Mouse (Mus musculus) brain, embryonic 18.5 days (tissue): ENCODE results near the gene Ttll9.

Experiments used
- DNase-seq: peaks from one replicate; pipeline ENCODE4 v3.0.0-alpha.2; 2012; ENCODE audit warnings: low read depth, low spot score

Ttll9 gene

DNA sequence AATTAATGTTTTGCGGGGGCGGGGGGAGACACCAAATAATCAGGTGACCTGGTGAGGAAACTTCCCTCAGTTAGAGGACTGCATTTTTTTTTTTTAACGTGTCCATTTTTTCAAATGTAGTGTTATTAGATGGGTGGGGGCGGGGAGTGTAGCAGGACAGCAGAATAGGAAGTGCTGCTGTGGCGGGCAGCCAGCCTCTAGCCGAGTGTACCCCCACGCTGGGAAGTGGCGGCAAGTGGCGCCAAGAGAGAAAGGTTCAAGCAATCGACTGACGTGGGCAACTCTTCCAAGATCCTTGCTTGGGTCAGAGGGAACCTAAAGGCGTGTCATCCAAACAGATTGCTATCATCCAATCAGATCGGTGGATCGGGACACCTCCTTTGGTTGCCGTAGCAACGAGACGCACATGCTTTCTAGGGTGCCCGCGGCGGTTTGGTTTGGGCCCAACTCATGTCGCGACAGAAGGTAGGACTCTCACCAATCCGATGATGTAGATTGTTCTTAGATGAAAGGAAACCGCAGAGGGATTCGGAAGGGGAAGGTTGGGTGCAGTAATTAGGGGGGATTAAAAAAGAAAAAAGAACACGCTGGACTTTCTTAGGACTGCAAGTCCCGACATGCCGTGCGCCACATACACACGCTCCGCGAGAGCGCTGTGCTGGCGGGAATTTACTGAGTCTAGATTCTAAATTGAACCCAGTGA, at the start of gene Ttll9:
TSS of gene Ttll9 (plus strand) at position 395 of the 703 bp plus-strand sequence.
- peak; percentile 71 for DNase-seq

DNA sequence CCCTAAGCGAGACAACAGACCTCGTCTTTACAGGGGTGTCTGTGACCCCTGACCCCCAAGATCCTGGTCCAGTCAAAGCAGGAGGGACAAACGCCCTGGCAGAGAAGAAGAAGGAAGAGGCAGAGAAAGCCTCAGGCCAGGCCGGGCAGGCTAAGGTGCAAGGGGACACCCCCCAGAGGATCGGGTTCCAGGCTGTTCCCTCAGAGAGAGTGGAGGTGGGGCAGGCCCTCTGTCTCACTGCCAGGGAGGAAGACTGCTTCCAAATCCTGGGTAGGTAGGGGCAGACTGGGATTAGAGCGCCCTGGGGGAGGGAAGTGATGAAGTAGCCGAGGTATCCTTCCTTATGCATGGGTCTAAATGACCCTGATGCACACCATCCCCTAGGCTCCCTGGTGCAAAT, 48.8 kb upstream of the Ttll9 start:
- DNase-seq, result no peak

DNA sequence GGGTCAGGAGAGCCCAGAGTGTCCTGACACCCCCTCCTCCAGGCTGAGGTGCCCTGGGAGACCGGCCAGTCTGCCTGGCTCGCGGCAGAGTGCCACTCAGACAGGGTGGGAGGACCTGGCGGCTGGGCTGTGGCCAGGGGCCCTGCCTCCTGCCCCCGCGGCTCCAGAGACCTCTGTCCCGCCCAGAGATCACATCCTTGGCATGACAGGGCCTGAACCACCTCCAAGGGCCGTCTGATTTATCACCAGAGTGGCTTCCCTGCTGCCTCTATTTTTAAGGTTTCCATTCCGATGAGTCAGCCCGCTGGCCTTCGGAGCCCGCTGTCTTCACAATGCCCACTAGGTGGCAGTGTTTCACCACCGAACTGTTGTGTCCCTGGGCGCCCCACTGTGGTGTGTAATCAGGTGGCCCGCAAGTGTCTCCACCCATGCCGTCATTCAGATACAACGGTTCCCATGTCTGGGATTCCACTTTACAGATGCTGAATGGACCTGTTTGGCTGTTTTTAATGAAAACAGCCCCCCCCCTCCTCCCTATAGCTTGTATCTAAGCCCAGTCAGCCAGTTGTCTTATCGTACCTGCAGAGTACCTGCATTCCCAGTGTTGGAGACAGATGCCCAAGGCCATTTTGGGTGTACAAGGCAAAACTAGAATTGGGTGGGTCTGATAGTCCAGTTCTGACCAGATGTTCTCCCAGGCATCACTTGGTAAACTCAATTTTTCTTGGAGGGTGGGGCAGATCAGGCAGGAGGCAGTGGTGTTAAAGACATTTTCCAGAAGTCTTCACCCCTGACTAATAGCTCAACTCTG, 47.8 kb upstream of the Ttll9 start:
- DNase-seq, result peak; percentile 60

DNA sequence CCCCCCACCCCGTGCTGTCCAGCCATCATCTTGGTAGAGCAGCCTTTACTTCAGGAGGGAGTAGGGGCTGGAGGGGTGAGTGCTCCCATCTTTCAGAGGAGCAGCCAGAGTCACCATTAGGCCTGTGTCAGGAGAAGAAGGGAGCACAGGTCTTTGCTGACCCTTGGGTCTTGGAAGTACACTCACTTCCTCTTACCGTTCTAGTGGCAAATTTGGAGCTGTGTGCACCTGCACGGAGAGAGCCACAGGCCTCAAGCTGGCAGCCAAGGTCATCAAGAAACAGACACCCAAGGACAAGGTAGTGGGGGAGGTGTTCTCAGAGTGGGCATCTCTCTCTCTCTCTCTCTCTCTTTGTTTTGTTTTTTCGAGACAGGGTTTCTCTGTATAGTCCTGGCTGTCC, 46.8 kb upstream of the Ttll9 start:
- DNase-seq, result no peak

DNA sequence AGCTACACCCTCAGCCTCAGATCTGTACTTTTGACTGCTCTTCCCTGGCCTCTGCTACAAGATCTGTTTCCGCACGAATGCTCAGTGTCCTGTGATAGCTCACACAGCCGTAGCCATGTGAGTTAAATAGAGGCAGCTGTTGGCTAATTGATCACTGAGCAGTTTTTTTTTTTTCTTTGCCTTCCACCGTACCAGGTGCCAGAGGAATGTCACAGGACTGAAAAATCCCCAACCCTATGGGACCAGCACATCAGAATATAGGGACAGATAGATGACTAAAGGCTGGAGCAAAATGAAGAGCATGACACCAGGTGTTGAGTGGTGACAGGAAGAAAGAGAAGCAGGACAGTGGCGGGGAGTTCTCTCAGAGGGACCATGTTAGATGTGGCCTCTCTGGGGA, 46.2 kb upstream of the Ttll9 start:
- no peak for DNase-seq

DNA sequence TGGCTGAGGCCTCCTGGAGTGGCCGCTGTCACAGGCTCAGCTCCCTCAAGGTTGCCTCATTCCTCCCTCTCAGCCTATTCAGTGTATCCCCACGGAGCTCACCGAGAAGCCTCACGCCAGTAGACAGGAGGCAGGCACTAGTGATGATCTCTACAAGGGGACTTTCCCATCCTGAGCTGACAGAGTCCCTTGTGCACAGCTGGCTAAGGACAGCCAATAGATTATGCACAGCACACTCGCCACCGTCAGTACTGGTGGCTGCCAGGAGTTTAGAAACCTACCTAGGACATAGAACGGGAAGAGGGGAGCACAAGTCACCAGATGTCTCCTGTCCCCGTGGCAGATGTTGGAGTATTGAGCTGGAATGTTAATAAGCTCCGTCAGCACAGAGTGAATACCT, 44.6 kb upstream of the Ttll9 start:
- no peak for DNase-seq

DNA sequence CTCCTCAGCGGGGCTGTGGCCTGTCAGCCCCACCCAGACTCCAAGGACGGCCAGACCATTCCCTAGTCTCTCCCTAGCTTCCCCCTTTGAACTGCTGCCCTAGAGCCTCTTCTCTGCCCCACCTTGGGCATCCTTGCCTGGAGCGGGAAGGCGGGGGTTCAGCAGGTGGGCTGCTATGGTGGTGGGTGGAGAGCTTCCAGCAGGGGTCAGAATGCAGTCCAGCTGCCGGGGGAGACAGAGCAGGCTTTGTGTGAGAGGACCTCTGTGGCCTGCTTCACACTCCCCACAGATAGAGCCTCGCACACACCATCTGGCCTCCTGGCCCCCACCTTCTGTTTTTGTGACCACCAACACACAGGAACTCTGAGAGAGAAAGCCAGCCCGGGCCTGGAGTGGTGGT, 39.9 kb upstream of the Ttll9 start:
- DNase-seq, result no peak

DNA sequence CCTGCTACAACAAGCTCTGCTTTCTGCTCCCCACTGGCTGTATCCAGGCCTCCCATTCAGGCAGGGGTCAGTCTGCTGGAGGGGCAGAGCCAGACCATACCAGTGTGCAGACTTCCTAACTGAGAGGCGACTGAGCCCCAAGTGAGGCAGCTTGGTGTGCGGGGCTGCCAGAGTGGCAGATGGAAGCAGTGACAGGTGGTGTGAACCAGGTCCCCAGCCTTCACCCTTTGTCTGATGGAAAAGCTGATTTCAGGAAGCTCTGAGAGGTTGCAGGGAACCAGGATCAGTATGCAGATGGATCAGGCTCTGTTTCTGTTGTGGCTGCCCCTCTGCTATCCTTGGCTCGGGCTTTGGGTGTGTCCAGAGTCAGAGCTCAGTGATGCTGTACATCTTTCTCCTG, 38.7 kb upstream of the Ttll9 start:
- DNase-seq, result no peak

DNA sequence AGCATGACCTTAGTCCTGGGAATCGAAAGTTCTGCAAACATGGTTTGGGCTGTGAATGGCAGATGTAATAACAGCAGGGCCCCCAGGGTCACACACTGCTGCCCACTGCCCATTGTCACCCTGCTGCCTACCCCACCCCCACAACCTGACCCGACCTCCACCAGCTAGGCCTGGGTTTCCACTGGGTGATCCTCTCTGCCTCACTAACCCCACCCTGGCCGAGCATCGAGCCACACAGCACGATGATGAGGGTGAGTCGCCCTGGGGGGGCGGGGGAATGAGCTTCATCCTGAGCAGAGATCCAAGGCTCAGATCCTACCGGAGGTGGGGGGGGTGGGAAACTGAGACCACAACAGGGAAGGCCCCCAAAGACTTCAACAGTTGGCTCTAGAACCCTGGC, 38.2 kb upstream of the Ttll9 start:
- DNase-seq, result no peak

DNA sequence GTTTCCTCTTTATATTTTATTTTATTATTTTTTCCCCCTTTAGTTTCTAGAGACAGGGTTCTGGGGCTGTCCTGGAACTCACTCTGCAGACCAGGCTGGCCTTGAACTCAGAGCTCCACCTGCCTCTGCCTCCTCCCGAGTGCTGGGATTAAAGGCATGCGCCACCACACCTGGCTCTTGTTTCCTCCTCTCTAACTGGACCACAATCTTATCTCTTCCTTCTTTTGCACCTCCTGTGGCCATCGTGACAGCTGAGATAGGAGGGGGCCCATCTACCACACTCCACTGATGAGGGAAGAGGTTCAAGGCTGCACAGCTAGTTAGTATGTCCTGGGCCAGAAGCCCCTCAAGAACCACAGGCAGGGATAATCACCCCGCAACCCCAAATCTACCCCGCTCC, 37.7 kb upstream of the Ttll9 start:
- DNase-seq, result no peak

DNA sequence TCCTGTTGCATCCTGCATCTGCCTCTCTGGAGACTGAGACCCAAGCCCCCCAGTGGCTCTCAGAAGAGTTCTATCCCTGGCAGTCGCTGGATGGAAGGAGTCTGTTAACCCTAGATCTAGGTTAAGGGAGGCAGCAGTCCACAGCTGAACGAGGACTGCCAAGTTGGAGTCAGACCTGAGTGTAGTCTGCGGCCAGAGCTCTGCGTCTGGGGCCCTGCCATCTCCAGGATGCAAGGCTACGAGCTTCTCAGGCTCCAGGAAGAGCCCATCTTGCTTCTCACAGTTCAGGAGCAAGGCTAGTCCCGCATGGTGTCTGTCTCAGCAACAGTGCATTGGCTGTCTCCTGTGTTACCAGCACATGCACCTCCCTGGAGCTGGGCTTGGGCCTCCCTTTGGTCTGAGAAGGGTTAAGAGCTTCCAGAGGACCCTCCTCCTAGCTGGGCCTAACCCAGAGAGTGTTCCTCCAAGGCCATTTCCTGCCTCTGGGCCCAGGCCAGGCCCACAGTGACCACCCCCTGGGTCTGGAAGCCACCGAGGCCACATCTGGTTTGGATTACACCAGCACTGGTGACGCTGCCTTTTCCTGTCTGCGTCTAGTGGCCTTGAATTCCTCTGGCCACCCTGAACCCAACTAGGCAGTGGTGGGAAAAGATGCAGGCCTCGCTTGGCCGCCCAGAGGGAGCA, 37.0 kb upstream of the Ttll9 start:
- no peak for DNase-seq

DNA sequence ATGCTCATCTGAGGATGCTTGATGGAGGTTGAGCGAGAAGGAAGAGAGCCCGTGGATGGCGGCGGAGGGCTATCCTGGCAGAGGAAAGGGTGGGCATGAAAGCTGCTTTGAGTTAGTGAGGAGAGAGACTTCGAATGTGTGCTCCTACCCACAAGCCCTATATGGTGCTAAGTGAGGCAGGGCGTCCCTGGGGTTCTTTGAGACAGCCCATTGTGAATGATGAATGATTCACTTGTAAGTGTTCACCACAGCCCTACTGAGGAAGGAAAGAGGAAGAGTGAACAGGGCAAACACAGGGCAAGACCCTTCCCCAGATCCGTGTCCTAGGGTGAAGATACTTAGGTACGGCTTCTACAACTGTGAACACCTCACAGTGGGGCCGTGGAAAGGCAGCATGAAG, 35.4 kb upstream of the Ttll9 start:
- DNase-seq, result no peak

DNA sequence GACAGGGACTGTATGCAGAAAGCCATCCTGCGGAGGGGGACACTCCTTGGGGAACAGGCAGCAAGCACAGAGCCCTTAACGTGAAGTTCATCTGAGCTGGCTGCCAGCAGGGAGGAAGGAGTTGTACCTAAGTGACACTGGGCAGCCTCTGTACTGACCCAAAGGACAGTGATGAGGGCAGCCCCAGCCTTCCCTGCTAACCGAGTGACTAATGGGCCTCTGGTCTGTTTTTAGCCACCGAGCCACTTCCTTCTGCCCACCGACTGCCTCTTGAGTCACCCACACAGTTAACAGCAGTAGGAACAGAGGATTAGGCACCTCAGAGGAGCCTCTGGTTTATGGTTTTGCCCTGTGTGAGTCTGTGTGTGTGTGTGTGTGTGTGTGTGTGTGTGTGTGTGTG, 34.9 kb upstream of the Ttll9 start:
- no peak for DNase-seq

DNA sequence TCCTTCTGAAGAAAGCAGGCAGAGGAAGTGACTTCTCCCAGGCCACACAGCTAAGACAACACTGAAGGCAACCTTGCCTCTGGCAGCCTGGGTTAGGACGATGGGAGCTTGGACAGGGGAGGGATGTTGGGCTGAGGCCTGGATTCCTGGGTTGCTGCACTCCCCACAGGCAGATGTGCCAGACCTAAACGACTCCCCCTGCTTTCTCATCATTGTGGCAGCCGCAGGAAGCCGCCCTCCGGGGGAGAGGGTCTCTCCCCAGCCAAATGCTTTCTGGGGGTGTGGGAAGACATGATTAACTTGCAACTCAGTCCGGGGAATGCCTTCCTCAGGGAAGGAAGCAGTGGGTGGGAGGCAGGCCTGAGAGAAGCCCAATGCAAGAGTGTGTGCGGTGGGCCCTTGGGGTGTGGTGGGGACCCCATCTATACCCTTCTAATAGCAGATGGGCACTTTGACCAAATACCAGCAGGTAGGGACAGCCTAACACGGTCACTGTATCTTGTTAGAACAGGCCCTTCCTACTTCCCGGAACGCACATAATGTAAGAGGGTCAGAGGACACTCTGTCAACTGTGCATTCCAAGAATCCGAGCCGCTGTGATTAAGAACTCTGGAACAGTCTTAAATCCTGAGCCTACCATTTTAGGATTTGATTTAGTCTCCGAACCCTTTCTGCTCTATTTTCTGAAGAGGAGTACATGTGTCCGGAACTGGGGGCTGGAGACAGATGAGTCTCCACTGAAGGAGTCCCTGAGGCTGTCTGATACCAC, 33.9 kb upstream of the Ttll9 start:
- no peak for DNase-seq

DNA sequence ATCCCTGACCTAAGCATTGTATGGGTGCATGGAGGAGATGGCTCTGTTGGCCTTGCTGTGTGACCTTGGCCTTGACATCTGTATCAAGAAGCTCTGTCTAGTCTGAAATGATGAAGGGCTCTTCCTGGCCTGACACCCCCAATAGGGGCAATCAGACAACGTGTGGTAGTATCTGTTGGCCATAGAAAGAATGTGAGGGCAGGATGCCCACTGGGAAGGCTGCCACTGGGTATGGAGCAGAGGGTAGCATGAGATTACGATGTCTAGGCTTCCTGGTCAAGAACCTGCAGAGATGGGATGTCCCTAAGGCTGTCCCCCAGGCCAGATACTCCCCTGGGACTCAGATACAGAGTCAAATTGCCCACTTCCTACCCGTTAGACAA, 33.3 kb upstream of the Ttll9 start:
- no peak for DNase-seq

DNA sequence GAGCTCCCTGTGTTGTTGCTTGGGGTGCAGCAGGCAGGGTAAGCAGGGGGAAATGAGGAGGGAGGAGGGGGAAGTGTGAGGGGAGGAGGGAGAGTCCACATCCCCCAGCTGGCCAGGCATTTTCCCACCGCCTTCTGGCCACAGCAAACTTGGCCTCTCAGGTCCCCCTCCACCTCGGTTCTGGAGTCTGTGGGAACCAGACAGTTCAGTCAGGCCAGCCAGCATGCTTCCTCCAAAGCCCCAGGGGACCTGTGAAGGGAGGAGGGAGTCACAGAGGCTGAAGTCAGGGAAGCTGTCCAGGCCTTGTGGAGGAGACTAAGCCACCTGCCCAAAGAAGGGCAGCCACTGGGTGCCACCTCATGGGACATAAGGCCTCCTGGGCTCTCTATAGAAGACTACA, 32.0 kb upstream of the Ttll9 start:
- DNase-seq, result no peak

DNA sequence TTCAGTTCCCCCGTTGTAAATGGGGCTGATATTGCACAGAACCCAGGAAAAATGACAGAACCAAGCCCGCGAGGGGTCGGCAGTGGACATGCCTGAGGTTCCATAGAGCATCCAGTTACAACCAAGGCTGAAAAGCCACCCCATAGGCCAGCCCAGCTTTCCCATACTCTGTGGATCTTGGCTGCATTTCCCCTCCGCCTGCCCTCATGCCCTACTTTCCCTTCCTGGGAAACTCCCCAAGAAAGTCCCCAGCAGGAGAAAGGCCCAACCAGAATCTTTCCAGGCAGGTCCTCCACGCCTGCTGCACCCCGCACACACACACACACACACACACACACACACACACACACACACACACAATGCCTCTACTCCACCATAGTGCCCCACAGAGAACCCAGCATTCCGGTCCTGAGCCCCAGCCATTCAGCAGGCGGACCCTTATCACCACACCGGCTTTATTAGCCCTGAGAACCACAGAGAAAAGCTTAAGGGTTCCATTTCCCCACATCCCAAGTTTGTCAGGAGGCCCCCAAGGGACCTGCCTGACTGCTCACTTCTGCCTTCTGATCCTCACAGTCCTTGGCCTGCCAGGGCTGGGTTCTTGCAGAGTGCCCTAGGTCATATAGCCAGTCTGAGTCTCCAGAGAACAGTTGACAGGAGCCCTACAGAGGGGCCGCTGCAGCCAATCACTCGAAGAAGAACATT, 30.7 kb upstream of the Ttll9 start:
- no peak for DNase-seq

DNA sequence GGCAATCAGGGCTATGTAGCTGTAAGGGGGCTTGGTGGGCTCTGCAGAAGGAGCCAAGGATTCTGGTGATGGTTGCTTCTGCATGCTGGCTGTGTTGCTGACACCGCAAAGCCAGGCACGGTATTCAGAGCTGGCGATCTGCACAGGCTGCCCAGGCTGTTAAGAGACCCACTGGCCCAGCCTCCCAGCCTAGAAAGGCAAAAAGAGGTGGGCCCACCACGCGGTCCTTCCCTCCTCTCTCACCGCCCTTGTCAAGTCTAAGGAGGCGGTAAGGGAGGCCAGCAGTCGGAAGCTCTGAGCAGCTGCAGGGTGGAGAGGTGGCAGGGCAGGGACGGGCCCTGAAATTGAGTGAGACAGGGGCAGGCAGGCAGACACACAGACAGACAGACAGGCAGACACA, 29.2 kb upstream of the Ttll9 start, which contains the start of gene Foxs1:
TSS of gene Foxs1 (minus strand) at position 161 of the 400 bp plus-strand sequence.
- no peak for DNase-seq

DNA sequence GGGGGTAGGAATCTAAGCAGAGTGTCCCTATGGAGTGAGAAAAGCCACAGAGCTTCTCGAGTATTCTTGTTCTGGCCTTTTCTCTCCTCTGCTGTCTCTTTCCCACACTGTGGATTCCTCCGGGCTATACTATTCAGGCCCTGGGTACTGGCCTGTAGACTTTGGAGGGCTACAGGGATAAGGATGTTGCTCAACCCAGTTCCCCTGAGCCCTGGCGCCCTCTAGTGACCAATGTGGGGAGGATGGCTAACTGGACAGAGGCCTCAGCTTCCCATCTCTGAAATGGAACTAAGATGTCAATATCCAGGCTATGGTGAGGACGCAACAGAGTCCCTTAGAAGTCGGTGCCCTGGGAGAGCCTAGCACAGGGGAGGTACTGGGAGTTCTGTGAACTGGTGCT, 28.7 kb upstream of the Ttll9 start:
- no peak for DNase-seq

DNA sequence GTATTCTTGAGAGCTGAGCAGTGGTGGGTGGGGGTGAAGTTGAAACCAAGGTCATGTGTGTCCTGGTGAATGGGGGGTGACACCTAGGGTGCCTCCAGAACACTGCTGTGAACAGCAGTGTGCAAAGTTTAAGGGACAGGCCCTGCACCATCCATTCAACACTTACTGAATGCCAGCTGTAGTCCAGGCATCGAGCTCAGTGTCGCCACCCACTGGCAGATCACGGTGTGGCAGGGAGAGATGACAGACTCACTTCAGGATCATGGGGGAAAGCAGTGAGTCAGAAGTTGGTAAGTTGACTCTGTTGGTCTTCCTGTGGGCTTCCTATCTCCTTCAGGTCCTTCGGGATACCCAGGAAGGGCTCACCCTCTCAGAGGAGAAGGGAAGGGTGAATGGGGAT, 22.4 kb upstream of the Ttll9 start:
- no peak for DNase-seq

DNA sequence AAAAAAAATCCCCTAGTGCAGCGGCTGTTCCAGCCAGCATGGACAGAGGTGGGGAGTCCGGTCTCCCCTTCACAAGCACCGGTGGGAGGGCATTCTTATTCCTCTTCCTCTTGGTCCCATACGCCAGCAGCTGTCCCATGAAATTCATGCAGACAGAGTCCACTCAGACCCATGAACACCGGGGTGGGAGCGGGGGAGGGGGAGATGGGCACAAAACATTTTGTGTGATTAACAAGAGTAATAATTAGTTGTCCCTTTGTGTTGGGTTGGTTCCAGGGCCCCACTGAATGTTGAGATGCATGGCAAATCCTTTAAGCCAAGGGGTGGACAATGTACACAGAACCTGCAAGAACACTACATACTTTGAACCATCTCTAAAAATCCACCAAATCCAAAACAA, 21.2 kb upstream of the Ttll9 start:
- DNase-seq, result no peak
